Mouse (Mus musculus) cerebellum, adult 11-12 months (tissue): ENCODE data around the gene Dydc1.
"Not testable (repeated sequence)": the region's sequence is repeated elsewhere in the genome, so short reads cannot be mapped to it uniquely, and the experiment has no call there.

Source experiments
- DNase-seq: peaks from one replicate; pipeline ENCODE4 v3.0.0; 2022

Dydc1 gene

DNA sequence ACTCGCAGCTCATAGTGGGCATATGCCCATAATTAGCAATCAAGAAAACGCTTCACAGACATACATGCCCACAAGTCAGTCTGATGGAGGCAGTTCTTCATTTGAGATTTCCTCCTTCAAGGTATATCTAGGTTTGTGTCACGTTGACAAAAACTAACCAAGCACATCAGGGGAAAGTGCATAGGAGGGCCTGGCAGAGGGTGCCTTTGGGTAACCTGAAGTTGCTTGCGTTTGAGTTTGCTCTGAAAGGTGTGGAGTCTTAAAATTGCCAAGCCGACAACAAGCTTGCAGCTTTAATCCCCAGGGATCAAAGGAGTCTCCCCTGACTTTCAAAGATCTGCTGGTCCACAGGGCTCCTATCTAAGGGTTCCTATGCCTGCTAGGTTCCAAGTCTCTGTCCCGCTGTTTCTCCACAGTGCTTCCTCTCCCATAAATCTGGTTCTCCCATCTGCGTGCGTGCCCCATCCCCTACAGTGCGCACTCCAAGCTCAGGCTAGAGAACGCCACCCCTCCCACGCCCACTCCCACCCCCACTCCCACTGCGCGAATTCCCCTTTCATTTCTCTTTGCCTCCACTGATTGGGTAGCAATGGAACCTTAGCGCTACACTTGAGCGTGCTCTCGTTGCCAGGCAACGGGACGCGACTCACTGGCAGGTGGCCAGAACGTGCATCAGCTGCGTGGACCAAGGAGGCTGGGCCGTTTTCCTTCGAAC lies at the start of gene Dydc1:
Dydc1 (plus strand) TSS at position 683 of the 715 bp plus-strand sequence.
- peak; percentile 17 for DNase-seq

DNA sequence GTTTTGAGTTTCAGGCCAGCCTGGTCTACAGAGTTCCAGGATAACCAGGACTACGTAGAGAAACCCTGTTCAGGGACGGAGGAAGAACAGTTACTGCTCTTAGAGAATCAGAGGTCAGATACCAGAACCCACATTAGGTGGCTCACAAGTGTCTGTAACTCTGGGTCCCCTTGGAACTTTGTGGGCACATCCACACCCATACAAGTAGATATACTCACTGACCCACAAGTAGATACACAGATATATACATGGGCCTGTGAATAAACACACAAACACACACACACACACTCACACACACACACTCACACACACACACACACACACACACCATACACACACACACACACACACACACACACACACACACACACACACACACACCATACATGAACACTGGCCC lies 47.6 kb upstream of the Dydc1 start:
- DNase-seq = no peak

DNA sequence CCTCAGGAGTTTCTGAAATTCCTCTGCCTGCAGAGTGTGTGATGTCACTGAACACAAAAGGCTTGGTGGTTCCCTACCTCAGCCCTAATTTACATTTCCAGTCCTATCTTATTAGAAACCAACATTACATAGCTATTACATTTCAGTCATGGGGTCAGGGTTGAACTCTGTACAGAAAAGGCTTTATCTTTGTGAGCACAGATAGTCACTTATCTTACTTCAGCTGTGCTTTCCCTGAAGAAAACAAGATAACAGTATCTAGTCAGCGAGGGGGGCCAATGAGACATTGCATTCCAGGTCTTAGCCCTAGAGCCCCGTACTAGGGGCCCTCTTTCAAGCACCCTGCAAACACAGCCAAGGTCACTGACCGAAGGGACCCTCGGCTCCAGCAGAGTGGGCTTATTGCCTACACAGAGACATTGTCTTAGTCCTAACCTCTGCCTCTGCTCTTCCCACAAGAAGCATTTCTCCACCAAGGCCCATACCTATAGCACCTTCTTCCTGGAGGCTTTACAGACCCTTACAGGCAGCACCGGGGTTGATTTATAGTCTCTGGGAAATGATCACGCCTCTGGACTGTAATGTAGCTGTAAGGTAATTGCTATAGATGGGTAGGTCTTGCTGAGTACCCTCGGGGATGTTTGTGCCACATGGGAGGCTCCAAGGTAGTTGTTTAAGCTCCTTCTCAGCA lies 47.0 kb upstream of the Dydc1 start:
- DNase-seq = no peak

DNA sequence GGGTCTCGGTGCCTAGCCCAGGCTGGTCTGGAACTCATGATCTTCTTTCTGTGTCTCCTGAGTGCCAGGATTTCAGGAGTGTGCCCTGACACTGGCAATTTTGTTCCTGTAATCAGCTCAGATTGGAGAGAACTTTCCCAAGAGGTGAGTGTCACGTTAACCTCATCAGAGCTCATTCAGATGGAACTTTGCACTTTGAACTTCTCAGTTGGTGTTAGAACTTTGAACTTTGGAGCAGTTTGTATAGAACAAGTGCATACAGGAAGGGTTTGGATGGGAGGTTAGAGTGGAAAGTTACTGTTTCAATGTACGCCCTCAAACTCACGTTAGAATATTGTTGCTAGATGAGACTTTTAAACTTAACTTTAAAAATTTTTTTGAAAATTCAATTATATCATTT lies 43.4 kb upstream of the Dydc1 start:
- DNase-seq = no peak

DNA sequence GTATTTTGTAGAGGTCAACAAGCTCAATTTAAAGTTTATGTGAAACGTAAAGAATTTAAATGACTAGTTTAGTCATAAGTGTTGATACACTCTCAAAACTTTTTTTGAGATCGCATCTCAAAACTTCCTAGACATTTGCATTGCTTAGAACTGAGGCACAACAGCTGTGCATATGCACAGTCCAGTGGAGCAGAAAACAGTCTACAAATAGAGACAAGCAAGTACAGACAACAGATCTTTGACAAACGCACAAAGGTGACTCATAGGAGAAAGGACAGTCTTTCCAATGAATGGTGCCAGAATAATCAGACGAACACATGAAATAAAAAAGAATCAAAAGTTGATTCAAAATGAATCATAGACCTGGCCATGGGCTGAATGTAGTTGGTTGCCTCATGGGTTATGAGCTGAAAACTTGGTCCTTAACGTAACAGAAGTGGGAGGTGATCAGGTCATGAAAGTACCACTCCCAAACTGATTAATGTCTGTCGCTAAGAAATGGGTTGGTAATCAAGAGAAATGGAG lies 41.7 kb upstream of the Dydc1 start:
- DNase-seq = no peak

DNA sequence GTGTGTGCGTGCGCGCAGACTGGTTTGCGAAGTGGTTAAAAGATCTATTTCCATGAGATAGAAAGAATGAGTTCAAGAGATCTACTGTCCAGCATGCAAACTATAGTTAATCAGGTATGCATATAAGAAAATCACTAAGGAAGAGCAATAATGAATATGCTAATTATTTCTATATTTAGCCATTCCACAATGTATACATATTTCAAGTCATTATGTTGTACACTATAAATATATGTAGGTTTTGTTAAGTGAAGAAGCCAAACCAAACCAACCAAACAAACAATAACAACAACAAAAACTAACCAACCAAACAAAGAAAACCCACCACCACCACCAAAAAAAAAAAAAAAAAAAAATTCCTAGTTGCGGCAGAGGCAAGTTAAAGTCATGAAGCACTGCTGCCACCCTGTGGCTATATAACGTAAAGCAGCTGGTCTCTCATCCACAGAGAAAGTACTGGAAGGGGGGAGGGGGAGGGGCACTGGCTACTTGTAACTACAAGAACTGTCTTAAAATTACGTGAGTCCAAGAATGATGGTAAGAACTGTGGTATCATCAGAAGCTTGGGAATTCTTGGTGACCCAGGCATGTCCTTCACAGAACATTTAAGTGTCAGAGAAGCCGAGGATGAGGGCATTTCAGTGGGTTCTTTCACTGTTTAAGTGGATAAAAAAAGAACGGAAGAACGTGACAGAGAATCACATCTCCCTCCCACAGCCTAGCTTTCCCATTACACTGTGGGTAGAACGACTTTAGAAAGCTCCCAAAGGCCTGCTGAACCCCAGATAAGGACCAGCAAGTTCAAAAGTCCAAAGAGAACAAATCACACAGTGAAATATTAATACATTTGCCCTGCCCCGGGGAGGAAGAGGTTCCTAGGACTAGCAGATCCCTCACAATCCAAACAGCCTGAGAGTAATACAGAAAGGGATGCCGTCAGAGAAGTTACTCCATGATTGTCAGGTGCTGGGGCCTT lies 39.3 kb upstream of the Dydc1 start:
- peak; percentile 42 for DNase-seq

DNA sequence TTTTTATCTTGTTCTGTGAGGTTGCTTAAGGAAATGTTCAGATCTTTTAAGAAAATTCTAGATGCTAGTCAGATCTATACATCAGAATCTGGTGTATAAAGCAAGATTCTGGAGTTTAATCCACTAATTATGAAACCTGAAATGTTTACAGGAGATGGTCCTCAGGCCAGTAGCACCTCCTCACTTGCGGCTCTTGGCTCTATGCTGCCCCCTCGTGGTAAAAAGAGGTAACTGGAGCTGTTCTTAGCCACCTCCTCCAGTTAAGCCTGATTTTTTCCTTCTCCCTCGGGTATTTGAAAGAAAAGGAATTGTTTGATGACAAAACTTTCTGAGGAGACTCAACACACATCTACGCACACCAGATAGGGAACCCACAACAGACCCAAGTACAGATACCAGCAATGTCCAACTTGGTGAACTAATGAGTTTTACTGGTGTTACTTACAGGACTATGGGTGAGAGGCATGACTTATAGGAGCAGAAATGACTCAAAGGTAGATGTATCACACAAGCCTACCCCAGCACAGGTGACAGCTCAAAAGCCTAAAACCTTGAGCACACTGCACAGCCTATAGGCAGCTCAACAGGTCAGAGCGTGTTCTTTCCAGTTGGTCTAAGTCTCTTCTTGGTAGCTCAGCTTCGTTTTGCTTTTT lies 37.4 kb upstream of the Dydc1 start:
- no peak for DNase-seq

DNA sequence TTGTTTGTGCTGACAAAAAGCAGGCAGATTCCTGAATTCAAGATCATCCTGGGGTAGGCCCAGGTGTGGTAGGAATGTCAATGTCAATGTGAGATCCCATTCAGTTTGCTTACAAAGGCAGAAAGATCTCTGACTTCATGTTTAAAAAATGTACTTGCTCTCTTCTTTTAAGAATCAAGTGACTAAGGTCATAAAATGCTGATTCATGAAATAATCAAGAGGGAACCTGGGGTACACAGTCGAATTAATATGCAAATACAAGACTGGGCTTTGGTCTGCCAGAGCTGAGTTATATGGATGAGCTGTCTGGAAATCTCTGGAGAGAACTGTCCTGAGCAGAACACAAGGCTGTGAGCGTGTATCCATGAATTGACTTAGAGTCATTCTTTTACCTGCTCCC lies 25.3 kb upstream of the Dydc1 start:
- no peak for DNase-seq

DNA sequence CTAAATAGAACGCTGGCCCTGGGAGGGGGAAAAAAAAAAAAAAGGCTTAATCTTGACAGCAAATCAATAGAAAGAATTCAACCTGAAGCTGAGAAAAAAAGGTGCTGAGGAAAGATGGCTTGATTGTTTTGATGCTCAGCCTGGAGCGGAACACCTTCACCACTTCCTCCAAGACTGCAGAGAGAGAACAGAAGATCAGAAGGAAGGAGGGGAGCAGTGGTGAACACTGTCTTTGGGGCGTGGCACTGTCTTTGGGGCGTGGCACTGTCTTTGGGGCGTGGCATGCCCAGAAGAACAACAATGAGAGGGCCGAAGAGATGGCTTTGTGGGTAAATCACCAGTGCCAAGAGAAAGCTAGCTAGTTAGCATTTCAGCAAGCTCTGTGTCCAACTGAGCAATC lies 22.2 kb upstream of the Dydc1 start:
- DNase-seq = no peak

DNA sequence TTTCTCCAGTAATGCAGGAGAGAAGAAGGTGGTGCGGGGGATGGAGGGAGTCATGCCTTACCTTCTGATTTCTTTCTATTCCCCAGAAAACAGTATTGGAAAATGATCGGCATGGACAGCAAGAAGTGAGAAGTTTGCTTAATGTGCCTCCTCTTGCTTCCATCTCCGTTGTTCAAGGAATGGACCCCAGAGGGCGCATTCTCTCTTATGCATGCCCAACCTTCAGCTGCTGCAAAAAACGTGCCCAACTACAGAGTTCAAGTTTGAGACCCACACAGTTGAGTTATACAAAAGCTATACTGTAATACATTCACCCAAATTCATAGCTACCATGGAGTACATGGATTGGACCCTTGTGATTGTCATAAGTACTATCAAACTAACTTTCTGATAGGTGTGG lies 20.2 kb upstream of the Dydc1 start:
- no peak for DNase-seq

DNA sequence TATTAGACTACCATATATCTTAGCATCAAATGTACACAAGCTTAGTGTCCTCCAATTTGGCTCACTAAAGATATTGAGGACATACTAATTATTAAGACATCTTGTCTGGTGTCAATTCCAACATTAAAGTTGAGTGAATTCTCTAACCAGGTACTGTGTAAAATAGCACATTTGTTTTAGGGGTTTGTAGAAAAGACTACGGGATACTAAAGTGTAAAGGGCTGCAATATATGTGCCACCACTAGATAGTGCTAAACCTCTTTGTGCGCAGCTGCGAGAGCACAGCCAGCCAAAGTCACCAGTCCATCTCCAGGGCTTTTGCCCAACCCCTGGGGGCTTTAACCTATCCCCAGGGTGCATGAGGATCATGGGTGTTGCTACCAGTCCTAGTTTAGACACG lies 19.5 kb upstream of the Dydc1 start:
- not testable (repeated sequence) for DNase-seq

DNA sequence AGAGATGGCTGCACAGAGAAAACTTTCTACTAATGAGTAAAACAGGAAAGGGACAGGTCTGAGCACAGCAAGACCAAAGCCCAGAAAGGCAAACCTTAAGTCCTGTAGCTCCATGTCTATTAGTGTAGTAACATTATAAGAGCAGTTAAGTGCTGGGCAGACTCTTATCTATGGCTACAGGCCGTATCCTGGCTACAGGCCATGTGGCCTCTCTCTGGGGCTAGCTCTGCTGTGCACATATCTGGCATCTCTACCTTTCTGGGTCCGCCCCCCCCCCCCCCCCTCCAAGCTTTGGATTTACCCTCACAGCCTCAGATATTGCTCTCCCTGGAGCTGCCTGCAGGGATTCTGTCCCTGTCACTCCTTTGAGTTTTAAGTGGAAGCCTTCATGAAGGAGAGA lies 7.5 kb upstream of the Dydc1 start:
- no peak for DNase-seq

DNA sequence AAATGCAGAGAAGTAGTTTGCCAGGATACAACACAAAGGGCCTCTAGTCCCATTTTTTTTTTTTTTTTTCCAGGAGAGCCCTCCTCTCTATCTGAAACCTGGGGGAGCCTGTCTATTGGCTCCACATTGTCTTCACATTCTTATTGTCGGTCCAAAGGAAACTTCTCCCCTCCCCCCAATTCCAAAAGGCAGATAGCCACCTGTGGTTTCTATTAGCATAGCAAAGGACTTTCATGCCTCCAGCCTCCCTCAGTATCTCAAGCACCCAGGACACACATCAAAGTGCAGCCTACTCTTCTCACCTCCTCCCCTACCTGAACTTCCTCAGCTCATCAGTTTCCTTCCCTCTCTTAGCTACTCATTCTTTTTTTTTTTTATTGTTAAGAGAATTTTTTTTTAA lies 6.3 kb upstream of the Dydc1 start:
- no peak for DNase-seq

DNA sequence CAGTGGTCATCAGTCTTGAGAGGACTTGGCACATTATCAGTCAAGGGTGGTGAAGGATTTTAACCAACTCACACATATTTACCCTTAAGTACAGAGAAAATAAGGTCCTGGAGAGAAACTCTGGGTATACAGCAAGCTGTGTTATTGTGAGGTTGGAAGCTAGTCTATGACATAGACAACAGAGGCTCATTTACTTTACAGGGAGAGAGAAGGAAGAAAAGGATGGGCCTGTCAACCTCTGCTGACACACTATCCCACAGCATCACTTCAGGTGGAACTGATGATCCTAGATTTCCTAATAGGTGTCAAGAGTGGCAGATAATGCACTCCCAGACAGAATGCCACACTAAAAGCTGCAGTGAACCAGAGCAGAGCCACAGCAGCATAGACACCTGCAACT lies 3.6 kb upstream of the Dydc1 start, which contains the start of gene Dydc2:
Dydc2 (minus strand) TSS at position 101 of the 400 bp plus-strand sequence.
- no peak for DNase-seq

DNA sequence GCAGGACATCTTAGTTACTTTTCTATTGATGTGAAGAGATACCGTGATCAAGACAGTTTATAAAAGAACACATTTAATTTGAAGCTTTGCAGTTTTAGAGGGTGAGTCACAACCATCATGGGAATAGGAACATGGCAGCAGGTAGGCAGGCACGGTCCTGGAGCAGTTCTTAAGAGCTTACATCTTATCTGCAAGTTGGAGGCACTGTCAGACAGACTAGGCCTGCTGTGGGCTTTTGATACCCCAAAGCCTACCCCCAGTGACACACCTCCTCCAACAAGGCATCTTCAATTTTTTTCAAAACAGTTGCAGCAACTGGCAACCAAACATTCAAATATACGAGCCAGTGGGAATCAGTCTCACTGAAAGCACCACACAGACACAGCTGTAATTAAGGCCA lies 2.4 kb upstream of the Dydc1 start:
- DNase-seq = no peak

DNA sequence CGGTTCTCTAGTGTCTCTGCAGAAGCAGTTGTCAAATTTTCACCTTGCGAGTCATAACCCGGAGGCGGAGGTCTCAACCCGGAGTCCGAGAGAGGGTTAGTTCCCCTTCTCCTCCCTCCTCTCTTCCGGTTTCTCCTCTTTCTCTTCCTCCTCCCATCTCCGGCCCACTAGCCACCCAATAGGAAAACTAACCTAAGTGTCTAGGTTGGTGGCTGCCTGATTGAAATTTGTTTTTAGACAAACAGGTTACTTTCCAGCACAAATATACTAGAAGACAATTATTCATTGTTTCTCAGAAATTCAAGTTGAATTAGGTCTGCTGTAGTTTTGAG lies 199 bp downstream of the Dydc1 start:
- DNase-seq = no peak

DNA sequence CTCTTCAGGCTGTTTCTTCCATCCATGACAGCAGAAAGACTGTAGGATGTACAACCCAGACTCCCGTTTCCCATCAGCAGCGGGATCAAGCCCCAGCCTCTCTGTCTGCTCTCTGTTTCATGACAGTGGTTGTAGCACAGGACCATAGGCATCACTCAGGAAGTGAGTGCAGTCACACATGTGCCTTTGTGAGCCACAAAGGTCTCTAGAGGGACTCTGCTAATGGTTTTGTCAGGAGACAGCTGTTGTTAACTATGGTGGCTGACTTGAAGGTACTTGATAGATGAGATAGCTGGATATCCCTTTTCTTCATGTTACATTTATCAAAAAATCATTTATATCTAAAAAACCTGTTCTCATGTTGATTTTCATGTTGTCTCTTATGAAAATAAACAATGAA lies 9.7 kb downstream of the Dydc1 start:
- no peak for DNase-seq

DNA sequence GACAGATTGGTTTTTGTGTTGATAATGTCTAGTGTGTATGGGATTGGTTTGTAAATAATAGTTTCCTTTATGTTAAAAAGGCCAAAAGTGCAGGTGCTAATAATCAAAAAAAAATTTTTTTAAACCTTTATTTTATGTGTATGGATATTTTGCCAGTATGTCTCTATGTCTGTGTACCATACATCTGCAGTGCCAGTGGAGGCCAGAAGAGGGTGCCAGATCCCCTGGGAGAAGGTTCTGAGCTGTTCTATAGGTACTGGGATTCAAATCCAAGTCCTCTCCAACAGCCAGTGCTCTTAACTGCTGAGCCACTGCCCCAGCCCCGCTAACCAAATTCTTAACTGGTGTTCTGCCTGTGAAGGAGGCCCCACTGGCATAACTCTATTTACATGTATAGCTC lies 14.8 kb downstream of the Dydc1 start:
- DNase-seq = no peak

DNA sequence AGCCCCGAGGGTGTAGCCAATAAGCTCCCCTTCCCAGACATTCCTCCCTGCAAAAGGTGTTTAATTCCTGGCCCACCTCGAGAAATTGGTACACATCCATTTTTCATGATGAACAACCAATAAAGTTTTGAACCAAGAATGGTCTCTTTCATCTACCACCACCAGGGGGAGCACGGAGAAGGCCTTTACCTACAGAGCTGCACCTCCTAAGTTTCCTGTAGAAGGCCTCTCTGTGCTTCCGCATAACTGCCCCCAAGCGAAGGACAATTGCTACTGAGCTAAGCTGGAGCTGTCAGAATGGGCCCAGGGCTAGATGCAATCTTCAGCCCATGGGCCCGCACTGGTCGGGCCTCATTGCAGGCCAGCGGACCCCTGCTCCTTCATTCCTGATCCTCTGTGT lies 18.1 kb downstream of the Dydc1 start:
- DNase-seq = no peak

DNA sequence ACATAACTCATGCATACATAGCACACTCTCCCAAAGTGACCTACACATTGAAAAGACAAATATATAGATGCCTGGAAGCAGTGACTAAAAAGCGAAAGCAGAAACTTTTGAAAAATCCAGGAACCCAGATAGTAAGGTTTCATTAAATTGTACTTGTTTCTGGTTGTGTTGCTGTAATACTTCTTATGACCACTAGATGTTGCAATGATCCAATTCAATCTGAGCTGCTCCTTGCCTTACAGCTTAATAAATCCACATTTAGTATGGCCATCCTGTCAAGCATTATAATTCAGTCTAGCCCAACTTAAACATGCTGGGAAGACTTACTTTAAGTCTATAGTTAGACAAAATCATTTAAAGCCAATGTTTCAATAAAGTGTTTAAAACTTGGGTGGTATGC lies 21.4 kb downstream of the Dydc1 start:
- DNase-seq = no peak

DNA sequence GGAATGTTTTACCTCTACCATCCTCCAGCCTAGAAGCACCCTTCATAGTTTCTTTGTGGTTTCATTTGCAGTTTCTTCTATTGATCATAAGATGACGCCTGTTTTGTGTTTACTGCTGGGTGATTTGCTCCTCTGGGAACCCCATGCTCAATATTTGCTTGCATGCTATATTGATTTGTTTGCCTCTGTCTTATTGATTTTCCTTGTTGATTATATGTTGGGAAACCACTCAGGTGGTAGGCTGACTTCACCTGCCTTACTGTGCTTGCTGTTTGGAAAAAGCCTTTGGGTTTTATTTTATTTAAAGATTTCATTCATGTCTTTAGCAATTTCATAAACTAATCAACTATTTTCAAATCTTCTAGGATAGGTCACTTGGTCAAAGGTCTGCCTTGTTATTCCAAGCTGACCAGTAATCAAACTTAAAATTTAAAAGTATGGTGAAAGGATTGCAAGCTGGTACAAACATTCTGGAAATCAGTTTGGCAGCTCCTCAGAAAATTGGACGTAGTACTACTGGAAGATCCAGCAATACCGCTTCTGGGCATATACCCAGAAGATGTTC lies 23.7 kb downstream of the Dydc1 start:
- DNase-seq = no peak

DNA sequence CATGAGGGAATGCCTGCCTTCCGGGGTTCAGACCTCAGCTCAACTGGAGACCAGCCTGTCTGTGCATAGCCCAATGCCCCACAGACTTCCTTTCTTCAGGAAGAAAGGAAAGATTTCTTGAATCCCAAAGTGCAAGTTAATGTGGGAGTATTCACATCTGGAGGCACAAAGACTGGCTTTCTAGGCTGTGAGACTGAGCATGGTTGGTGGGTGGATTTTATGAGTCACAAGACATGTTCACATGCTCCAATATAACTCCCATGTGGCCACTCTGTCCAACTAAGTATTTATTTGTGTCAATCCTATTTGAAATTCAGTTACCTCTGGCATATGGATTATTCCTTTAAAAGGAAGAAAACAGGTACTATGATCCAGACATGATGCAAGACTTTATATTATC lies 26.0 kb downstream of the Dydc1 start:
- DNase-seq = no peak

DNA sequence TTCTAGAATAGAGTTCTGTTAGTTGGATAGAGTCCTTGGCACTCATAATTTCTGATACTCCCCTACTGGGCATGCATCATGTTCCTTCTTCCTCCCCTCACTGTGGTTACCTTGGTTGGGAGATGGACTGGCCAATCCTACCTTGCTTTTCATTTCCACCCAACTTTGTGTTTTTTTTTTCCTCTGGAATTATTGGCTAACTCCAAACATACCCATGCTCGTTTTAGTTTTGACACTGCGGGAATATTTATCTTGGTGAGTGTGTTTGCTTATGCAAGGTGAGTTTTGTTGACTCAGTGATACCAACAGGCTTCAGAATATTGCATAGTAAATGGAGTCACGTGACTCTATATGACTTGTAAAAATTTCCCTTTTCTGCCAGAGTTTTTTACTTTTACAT lies 28.0 kb downstream of the Dydc1 start:
- DNase-seq = no peak
